Mouse (Mus musculus): ENCODE results near the gene Amot.

DNA sequence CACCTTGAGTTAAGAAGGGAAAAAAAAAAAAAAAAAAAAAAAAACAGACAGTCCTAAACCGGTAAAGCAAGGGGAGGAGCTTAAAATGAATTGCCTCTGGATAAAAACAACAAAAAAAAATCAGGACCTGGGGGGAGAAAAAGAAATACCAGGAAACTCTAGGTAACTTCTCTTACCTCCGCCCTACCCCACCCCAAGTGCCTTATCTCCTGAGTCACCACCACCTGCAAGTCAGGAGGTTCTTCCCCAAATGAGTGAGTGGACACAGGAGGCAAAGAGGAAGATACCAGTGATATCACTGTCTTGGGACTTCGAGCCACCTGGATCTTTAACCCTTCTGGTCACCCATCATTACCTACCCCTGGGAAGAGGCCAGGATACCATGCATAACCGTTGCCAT lies 19.5 kb downstream of the Amot start:
- no peak for TF ChIP-seq POLR2A (IDR thresholded peaks at IDR 0.05; ENCODE audit: control insufficient read depth, extremely low read depth, insufficient read depth, low read length, poor library complexity)
- TF ChIP-seq CTCF (IDR thresholded peaks at IDR 0.05; ENCODE audit: borderline replicate concordance, control insufficient read depth, extremely low read depth, insufficient read depth, low read length, poor library complexity): no peak

All from thymus, adult 2 months (tissue).